Mouse (Mus musculus): ENCODE results near the gene Tmem50b. TPM values are rescaled to one million over a fixed set of nuclear protein-coding genes. Genes with fewer than 3 reads are reported as not detected.
"Not testable (repeated sequence)": the region's sequence is repeated elsewhere in the genome, so short reads cannot be mapped to it uniquely, and the experiment has no call there.

Tmem50b gene
- polyA plus RNA-seq (2012; rRNA removed), result 147 and 148 TPM in 2 replicates

GRCm38 (mm10) chr16:91597672-91598010, at the start of gene Tmem50b:
Gene Tmem50b (minus strand): TSS chr16:91597800.
- Histone ChIP-seq H3K27ac (ENCODE audit: insufficient read depth, low read length) (peak within 1 kb of the TSS; percentile 70), H3K4me1 (ENCODE audit: control insufficient read depth, insufficient read depth, low read length) (peaks cover 15% of the 10 kb centered on the region), H3K27me3 (ENCODE audit: control insufficient read depth, insufficient read depth, low read length) (no peaks in the 10 kb centered on the region), H3K4me3 (replicated peaks; ENCODE audit: insufficient read depth, low read depth, low read length) (peak within 1 kb of the TSS; percentile 93)
- no peak for TF ChIP-seq CTCF (IDR thresholded peaks at IDR 0.05; ENCODE audit: borderline replicate concordance, insufficient read depth, low read depth, low read length)
- no peak for TF ChIP-seq POLR2A (IDR thresholded peaks at IDR 0.05; ENCODE audit: borderline replicate concordance, insufficient read depth, low read length)
- DNase-seq, result peak; percentile 99 to 100
- WGBS, result 2% methylated on average over 34 of the region's 34 CpGs

- H3K4me1 ChIP-seq (ENCODE audit: control insufficient read depth, insufficient read depth, low read length), result no peaks in the 10 kb centered on the region; the same call in 1 of the 2 replicates
- WGBS, result under 1% methylated on average over 59 of the region's 59 CpGs
- peak within 1 kb of the TSS; percentile 90 for H3K4me3 ChIP-seq (replicated peaks; ENCODE audit: insufficient read depth, low read depth, low read length)
- no peaks in the 10 kb centered on the region for H3K27me3 ChIP-seq (ENCODE audit: control insufficient read depth, insufficient read depth, low read length)
- TF ChIP-seq CTCF (IDR thresholded peaks at IDR 0.05; ENCODE audit: borderline replicate concordance, insufficient read depth, low read depth, low read length), result no peak
- TF ChIP-seq POLR2A (IDR thresholded peaks at IDR 0.05; ENCODE audit: borderline replicate concordance, insufficient read depth, low read length), result peak; percentile 98
- peak within 1 kb of the TSS; percentile 82 for H3K27ac ChIP-seq (ENCODE audit: insufficient read depth, low read length)
- DNase-seq, result peak; percentile 95 to 96
These were observed 49.2 kb upstream of the Tmem50b start, which contains the start of gene Gart for GRCm38 (mm10) chr16:91646681-91647419. Gene Gart (minus strand): TSS chr16:91646952.

- 3% methylated on average over 11 of the region's 11 CpGs for WGBS
- Histone ChIP-seq H3K4me1 (ENCODE audit: control insufficient read depth, insufficient read depth, low read length) (no peaks in the 10 kb centered on the region), H3K27me3 (ENCODE audit: control insufficient read depth, insufficient read depth, low read length) (no peaks in the 10 kb centered on the region), H3K27ac (ENCODE audit: insufficient read depth, low read length) (no peak overlapping the region), H3K4me3 (replicated peaks; ENCODE audit: insufficient read depth, low read depth, low read length) (peak overlapping the region; percentile 71)
- peak in 1 of 2 experiments; percentile 24 for DNase-seq
- TF ChIP-seq POLR2A (IDR thresholded peaks at IDR 0.05; ENCODE audit: borderline replicate concordance, insufficient read depth, low read length) (no peak), CTCF (IDR thresholded peaks at IDR 0.05; ENCODE audit: borderline replicate concordance, insufficient read depth, low read depth, low read length) (no peak)
These were observed 48.5 kb upstream of the Tmem50b start for GRCm38 (mm10) chr16:91645995-91646602.

- not testable (repeated sequence) for H3K4me1 ChIP-seq (ENCODE audit: control insufficient read depth, insufficient read depth, low read length); DNase-seq; H3K27ac ChIP-seq (ENCODE audit: insufficient read depth, low read length); H3K4me3 ChIP-seq (replicated peaks; ENCODE audit: insufficient read depth, low read depth, low read length); H3K27me3 ChIP-seq (ENCODE audit: control insufficient read depth, insufficient read depth, low read length)
- 43% methylated on average over 1 of the region's 2 CpGs for WGBS
These were observed 47.8 kb upstream of the Tmem50b start for GRCm38 (mm10) chr16:91645420-91645819.

DNA sequence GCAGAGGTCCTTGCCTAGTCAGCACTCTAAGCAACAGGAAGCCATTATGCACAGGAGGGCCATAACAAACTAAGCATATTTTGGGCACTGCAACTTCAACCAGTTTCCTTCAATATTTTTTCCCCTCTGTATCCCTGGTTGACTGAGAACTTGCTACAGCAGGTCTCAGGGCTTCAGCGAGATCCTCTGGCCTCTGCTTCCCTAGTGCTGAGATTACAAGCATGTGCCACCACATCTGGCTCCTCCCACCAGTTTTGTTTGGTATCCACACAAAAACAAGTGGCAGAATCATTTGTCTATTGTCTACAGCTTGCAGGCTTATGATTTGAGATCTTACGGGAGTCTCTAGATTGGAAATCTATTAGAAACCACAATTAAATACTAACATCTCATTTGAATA, 47.3 kb upstream of the Tmem50b start:
- no peak overlapping the region for H3K4me3 ChIP-seq (replicated peaks; ENCODE audit: insufficient read depth, low read depth, low read length)
- 86% methylated on average over 2 of the region's 2 CpGs for WGBS

GRCm38 (mm10) chr16:91640171-91640570, 42.6 kb upstream of the Tmem50b start:
- Histone ChIP-seq H3K27me3 (ENCODE audit: control insufficient read depth, insufficient read depth, low read length) (no peaks in the 10 kb centered on the region), H3K4me3 (replicated peaks; ENCODE audit: insufficient read depth, low read depth, low read length) (no peak overlapping the region), H3K27ac (ENCODE audit: insufficient read depth, low read length) (no peak overlapping the region), H3K4me1 (ENCODE audit: control insufficient read depth, insufficient read depth, low read length) (no peaks in the 10 kb centered on the region)
- TF ChIP-seq POLR2A (IDR thresholded peaks at IDR 0.05; ENCODE audit: borderline replicate concordance, insufficient read depth, low read length), result no peak
- no peak for TF ChIP-seq CTCF (IDR thresholded peaks at IDR 0.05; ENCODE audit: borderline replicate concordance, insufficient read depth, low read depth, low read length)
- 95% methylated on average over 8 of the region's 8 CpGs for WGBS
- DNase-seq, result no peak

More for the DNA sequence above, 47.3 kb upstream of the Tmem50b start:
- H3K4me1 ChIP-seq (ENCODE audit: control insufficient read depth, insufficient read depth, low read length), result no peaks in the 10 kb centered on the region
- no peak for DNase-seq
- no peaks in the 10 kb centered on the region for H3K27me3 ChIP-seq (ENCODE audit: control insufficient read depth, insufficient read depth, low read length)
- no peak overlapping the region for H3K27ac ChIP-seq (ENCODE audit: insufficient read depth, low read length)
- no peak for TF ChIP-seq POLR2A (IDR thresholded peaks at IDR 0.05; ENCODE audit: borderline replicate concordance, insufficient read depth, low read length)
- TF ChIP-seq CTCF (IDR thresholded peaks at IDR 0.05; ENCODE audit: borderline replicate concordance, insufficient read depth, low read depth, low read length), result no peak

GRCm38 (mm10) chr16:91639636-91640035, 42.0 kb upstream of the Tmem50b start:
- no peak overlapping the region for H3K27ac ChIP-seq (ENCODE audit: insufficient read depth, low read length)

DNA sequence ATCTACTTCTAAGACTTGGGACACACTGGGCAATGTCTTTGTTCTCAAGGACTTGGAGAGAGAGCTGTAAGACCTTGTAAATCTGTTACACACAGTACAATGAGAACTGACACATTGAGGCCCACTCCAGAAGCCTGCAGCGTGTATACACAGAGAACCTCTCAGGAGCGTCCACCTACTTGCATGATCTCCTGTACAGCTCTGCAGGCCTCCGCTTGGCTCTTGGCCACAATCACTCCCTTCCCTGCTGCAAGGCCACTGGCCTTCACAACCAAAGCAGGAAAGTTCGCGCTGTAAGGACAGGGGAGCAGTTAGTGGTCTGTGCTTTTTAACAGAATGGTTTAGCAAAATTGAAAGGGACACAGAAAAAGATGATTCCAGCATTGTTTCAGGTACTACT, 41.6 kb upstream of the Tmem50b start:
- Histone ChIP-seq H3K4me1 (ENCODE audit: control insufficient read depth, insufficient read depth, low read length) (no peaks in the 10 kb centered on the region), H3K27me3 (ENCODE audit: control insufficient read depth, insufficient read depth, low read length) (no peaks in the 10 kb centered on the region), H3K4me3 (replicated peaks; ENCODE audit: insufficient read depth, low read depth, low read length) (no peak overlapping the region), H3K27ac (ENCODE audit: insufficient read depth, low read length) (no peak overlapping the region)
- TF ChIP-seq POLR2A (IDR thresholded peaks at IDR 0.05; ENCODE audit: borderline replicate concordance, insufficient read depth, low read length) (no peak), CTCF (IDR thresholded peaks at IDR 0.05; ENCODE audit: borderline replicate concordance, insufficient read depth, low read depth, low read length) (no peak)
- WGBS, result 78% methylated on average over 5 of the region's 5 CpGs
- DNase-seq, result no peak

More at GRCm38 (mm10) chr16:91639636-91640035, 42.0 kb upstream of the Tmem50b start:
- no peak for DNase-seq
- TF ChIP-seq CTCF (IDR thresholded peaks at IDR 0.05; ENCODE audit: borderline replicate concordance, insufficient read depth, low read depth, low read length) (no peak), POLR2A (IDR thresholded peaks at IDR 0.05; ENCODE audit: borderline replicate concordance, insufficient read depth, low read length) (no peak)
- 96% methylated on average over 2 of the region's 2 CpGs for WGBS
- no peak overlapping the region for H3K4me3 ChIP-seq (replicated peaks; ENCODE audit: insufficient read depth, low read depth, low read length)
- no peaks in the 10 kb centered on the region for H3K4me1 ChIP-seq (ENCODE audit: control insufficient read depth, insufficient read depth, low read length)
- no peaks in the 10 kb centered on the region for H3K27me3 ChIP-seq (ENCODE audit: control insufficient read depth, insufficient read depth, low read length)

Measured in cerebellum, adult 2 months (tissue).